Mouse (Mus musculus) heart, embryonic 13.5 days (tissue): ENCODE data around the gene Ano8. TPM values are rescaled to one million over a fixed set of nuclear protein-coding genes. Genes with fewer than 3 reads are reported as not detected.

Experiments used
- ATAC-seq: fragments of 200-750 bp; cut with Nextera tagmentation; 2 replicates; pipeline ENCODE4 v1.8.0; 2017; ENCODE audit warnings: moderate TSS enrichment; ENCODE audit not compliant: insufficient number of reproducible peaks, low FRiP score, low TSS enrichment; ENCODE audit errors: extremely low read depth
- H3K27ac ChIP-seq: fragments of 300-500 bp; sonication (generic); replicated peaks from 2 replicates; pipeline ENCODE4 v1.5.1; 2015; ENCODE audit warnings: moderate library complexity, mild to moderate bottlenecking, inconsistent platforms
- H3K27me3 ChIP-seq: fragments of 300-500 bp; sonication (generic); replicated peaks from 2 replicates; pipeline ENCODE4 v1.6.1; 2015; ENCODE audit warnings: mild to moderate bottlenecking, inconsistent platforms
- H3K36me3 ChIP-seq: fragments of 300-500 bp; sonication (generic); 2 replicates; pipeline ENCODE4 v1.6.1; 2015; ENCODE audit warnings: mild to moderate bottlenecking, inconsistent platforms
- H3K4me1 ChIP-seq: fragments of 300-500 bp; sonication (generic); 2 replicates; pipeline ENCODE4 v1.6.1; 2015; ENCODE audit warnings: inconsistent platforms
- H3K4me2 ChIP-seq: fragments of 300-500 bp; sonication (generic); 2 replicates; pipeline ENCODE4 v1.6.1; 2015; ENCODE audit warnings: inconsistent platforms, mild to moderate bottlenecking, moderate library complexity
- H3K4me3 ChIP-seq: fragments of 300-500 bp; sonication (generic); 2 replicates; pipeline ENCODE4 v1.5.1; 2015; ENCODE audit warnings: moderate library complexity, mild to moderate bottlenecking, inconsistent platforms
- H3K9ac ChIP-seq: fragments of 300-500 bp; sonication (generic); 2 replicates; pipeline ENCODE4 v1.6.1; 2015; ENCODE audit warnings: inconsistent platforms, mild to moderate bottlenecking, moderate library complexity
- H3K9me3 ChIP-seq: fragments of 300-500 bp; sonication (generic); 2 replicates; pipeline ENCODE4 v1.6.1; 2016; ENCODE audit warnings: inconsistent platforms
- WGBS: fragments of 180-500 bp; shearing (Covaris S2); methylation state at CpG from one replicate; pipeline ENCODE4 v1.1.7; 2015; ENCODE audit warnings: mixed read lengths; 5-methylcytosine and 5-hydroxymethylcytosine counted together
- polyA plus RNA-seq: library from polyadenylated mRNA; unstranded; fragments of >200 nt; fragmentation: Nextera tagmentation; extraction: Ambion mirVana; gene quantifications from 2 replicates; pipeline ENCODE4 v1.2.1, GENCODE M21; 2015

Ano8 gene
- polyA plus RNA-seq, 1 experiment from 2014 or later = 0.63 TPM

GRCm38 (mm10) chr8:71497077-71497645, 11.4 kb upstream of the Ano8 start:
- Histone ChIP-seq H3K9ac (no peak overlapping the region; the same call in 1 of the 2 replicates), H3K4me1 (peaks cover 48% of the 10 kb centered on the region)

GRCm38 (mm10) chr8:71496481-71496880, 10.7 kb upstream of the Ano8 start:
- Histone ChIP-seq H3K27ac (peak overlapping the region; percentile 81), H3K9me3 (no peaks in the 10 kb centered on the region), H3K27me3 (no peaks in the 10 kb centered on the region), H3K4me3 (no peak overlapping the region), H3K4me2 (no peak overlapping the region), H3K4me1 (peaks cover 48% of the 10 kb centered on the region), H3K9ac (peak overlapping the region; percentile 56; the same call in 1 of the 2 replicates), H3K36me3 (peaks cover 33% of the 10 kb centered on the region)
- 27% methylated on average over 11 of the region's 11 CpGs for WGBS
- ATAC-seq = peak; percentile 17; the same call in 1 of the 2 replicates

More at GRCm38 (mm10) chr8:71497077-71497645, 11.4 kb upstream of the Ano8 start:
- 78% methylated on average over 1 of the region's 1 CpGs for WGBS
- Histone ChIP-seq H3K27ac (peak overlapping the region; percentile 81), H3K4me2 (no peak overlapping the region), H3K9me3 (no peaks in the 10 kb centered on the region), H3K36me3 (peaks cover 27% of the 10 kb centered on the region), H3K27me3 (no peaks in the 10 kb centered on the region), H3K4me3 (no peak overlapping the region)
- ATAC-seq = no peak

GRCm38 (mm10) chr8:71495811-71496210, 10.0 kb upstream of the Ano8 start:
- Histone ChIP-seq H3K36me3 (peaks cover 40% of the 10 kb centered on the region), H3K27me3 (no peaks in the 10 kb centered on the region), H3K4me1 (peaks cover 48% of the 10 kb centered on the region), H3K4me3 (no peak overlapping the region), H3K9me3 (no peaks in the 10 kb centered on the region), H3K9ac (peak overlapping the region; percentile 28; the same call in 1 of the 2 replicates), H3K27ac (peak overlapping the region; percentile 81), H3K4me2 (no peak overlapping the region)
- ATAC-seq = no peak
- 79% methylated on average over 5 of the region's 5 CpGs for WGBS

- Histone ChIP-seq H3K9me3 (no peaks in the 10 kb centered on the region), H3K27me3 (no peaks in the 10 kb centered on the region), H3K4me1 (peaks cover 50% of the 10 kb centered on the region), H3K27ac (peak overlapping the region; percentile 81), H3K4me3 (no peak overlapping the region), H3K9ac (peak overlapping the region; percentile 28; the same call in 1 of the 2 replicates), H3K4me2 (peak overlapping the region; percentile 27), H3K36me3 (peaks cover 47% of the 10 kb centered on the region)
- ATAC-seq = no peak
- 28% methylated on average over 16 of the region's 16 CpGs for WGBS
These were observed 9.3 kb upstream of the Ano8 start for GRCm38 (mm10) chr8:71495039-71495438.

DNA sequence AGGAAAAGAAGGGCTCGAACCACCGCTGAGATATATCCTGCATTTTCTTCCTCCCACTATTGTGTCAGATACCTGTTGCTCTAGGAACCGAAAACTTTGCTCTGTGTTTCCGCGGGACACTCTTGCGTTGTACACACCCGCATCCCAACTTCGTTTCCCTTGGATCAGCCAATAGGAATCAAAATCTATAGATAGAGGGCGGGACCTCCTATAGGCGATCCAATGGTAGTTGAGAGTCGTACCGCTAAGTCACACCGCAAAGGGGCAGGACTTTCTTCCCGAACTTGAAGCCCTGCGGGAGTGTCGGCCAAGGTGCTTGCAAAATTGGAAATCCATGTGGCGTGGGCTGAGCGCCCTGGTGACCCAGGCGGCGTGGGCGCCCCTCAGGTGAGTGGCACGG, 2.7 kb upstream of the Ano8 start:
- H3K9ac ChIP-seq = peak overlapping the region; percentile 91
- ATAC-seq = peak; percentile 74
- peaks cover 37% of the 10 kb centered on the region for H3K36me3 ChIP-seq
- under 1% methylated on average over 22 of the region's 22 CpGs for WGBS
- H3K4me1 ChIP-seq = peaks cover 25% of the 10 kb centered on the region
- peak overlapping the region; percentile 79 for H3K4me3 ChIP-seq
- H3K27ac ChIP-seq = peak overlapping the region; percentile 92
- no peaks in the 10 kb centered on the region for H3K9me3 ChIP-seq
- H3K4me2 ChIP-seq = peak overlapping the region; percentile 99
- no peaks in the 10 kb centered on the region for H3K27me3 ChIP-seq

- H3K27ac ChIP-seq = peak within 1 kb of the TSS; percentile 92
- H3K27me3 ChIP-seq = peaks cover 6% of the 10 kb centered on the region; the same call in 1 of the 2 replicates
- ATAC-seq = no peak
- peak within 1 kb of the TSS; percentile 91 for H3K9ac ChIP-seq
- 1% methylated on average over 33 of the region's 33 CpGs for WGBS
- H3K4me2 ChIP-seq = peak within 1 kb of the TSS; percentile 99
- peaks cover 33% of the 10 kb centered on the region for H3K36me3 ChIP-seq
- H3K4me1 ChIP-seq = peaks cover 25% of the 10 kb centered on the region
- H3K4me3 ChIP-seq = peak within 1 kb of the TSS; percentile 79
- no peaks in the 10 kb centered on the region for H3K9me3 ChIP-seq
These were observed 2.1 kb upstream of the Ano8 start, which contains the start of gene Gtpbp3 for GRCm38 (mm10) chr8:71487691-71488445. Gene Gtpbp3 (plus strand): TSS chr8:71488103.

DNA sequence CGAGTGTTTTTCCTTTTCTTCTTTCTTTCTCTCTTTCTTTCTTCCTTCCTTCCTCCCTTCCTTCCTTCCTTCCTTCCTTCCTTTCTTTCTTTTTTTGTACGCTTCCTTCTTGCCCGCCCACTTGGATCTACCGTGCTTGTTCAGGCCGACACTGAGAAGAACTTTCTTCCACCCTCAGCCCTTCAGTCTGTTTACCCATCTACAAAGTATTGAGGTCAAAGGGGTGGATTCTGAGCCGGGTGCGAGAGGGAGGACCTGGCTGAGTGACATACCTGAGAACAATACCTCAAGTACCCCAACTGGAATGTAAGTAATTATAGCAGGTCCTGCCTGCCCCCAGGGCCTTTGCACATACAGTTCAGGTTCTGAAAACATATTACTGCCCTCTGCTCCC, 370 bp upstream of the Ano8 start:
- ATAC-seq = no peak
- Histone ChIP-seq H3K4me2 (peak overlapping the region; percentile 92), H3K4me3 (peak overlapping the region; percentile 76), H3K36me3 (peaks cover 24% of the 10 kb centered on the region), H3K9ac (peak overlapping the region; percentile 88), H3K4me1 (peaks cover 25% of the 10 kb centered on the region), H3K9me3 (no peaks in the 10 kb centered on the region), H3K27me3 (peaks cover 21% of the 10 kb centered on the region), H3K27ac (0 out of 2 replicates have a peak overlapping the region, but pooled peaks have one; percentile 22)
- 24% methylated on average over 7 of the region's 7 CpGs for WGBS

GRCm38 (mm10) chr8:71484736-71485135, 1.0 kb downstream of the Ano8 start:
- 86% methylated on average over 19 of the region's 19 CpGs for WGBS
- Histone ChIP-seq H3K9me3 (no peaks in the 10 kb centered on the region), H3K27ac (no peak overlapping the region), H3K4me3 (peak overlapping the region; percentile 76; the same call in 1 of the 2 replicates), H3K4me2 (peak overlapping the region; percentile 92), H3K4me1 (peaks cover 20% of the 10 kb centered on the region), H3K27me3 (peaks cover 33% of the 10 kb centered on the region), H3K9ac (0 out of 2 replicates have a peak overlapping the region, but pooled peaks have one; percentile 88), H3K36me3 (peaks cover 11% of the 10 kb centered on the region; the same call in 1 of the 2 replicates)
- no peak for ATAC-seq

DNA sequence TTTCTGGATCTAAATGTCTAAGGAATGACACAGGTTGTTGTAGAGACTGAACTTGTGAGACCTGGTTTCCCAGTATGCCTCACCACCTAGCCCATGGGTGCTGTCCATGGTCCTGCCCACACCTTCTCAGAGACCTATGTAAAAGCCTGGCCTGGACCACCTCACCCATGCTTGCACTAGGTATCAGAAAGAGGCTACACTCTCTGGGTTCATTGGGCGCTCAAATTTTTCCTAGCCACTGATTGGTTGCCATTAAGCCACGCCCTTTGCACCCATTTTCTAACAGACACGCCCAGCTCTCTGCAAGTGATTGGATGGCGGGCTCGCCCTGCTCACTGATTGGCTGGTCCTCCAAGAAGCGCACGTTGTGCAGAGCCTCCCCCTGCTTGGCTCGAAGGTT, 1.8 kb downstream of the Ano8 start:
- H3K27me3 ChIP-seq = peaks cover 38% of the 10 kb centered on the region
- no peaks in the 10 kb centered on the region for H3K9me3 ChIP-seq
- WGBS = 40% methylated on average over 8 of the region's 8 CpGs

GRCm38 (mm10) chr8:71478943-71479342, 6.8 kb downstream of the Ano8 start:
- Histone ChIP-seq H3K4me2 (no peak overlapping the region), H3K9me3 (no peaks in the 10 kb centered on the region), H3K4me3 (no peak overlapping the region), H3K36me3 (peaks cover 25% of the 10 kb centered on the region), H3K27me3 (peaks cover 54% of the 10 kb centered on the region), H3K4me1 (peaks cover 17% of the 10 kb centered on the region), H3K9ac (no peak overlapping the region), H3K27ac (no peak overlapping the region)
- ATAC-seq = no peak
- WGBS = 79% methylated on average over 11 of the region's 11 CpGs

More for the DNA sequence above, 1.8 kb downstream of the Ano8 start:
- H3K27ac ChIP-seq = no peak overlapping the region
- no peak for ATAC-seq
- H3K4me3 ChIP-seq = no peak overlapping the region
- H3K4me2 ChIP-seq = no peak overlapping the region
- no peak overlapping the region for H3K9ac ChIP-seq
- H3K4me1 ChIP-seq = peaks cover 12% of the 10 kb centered on the region
- peaks cover 11% of the 10 kb centered on the region; the same call in 1 of the 2 replicates for H3K36me3 ChIP-seq

- Histone ChIP-seq H3K4me3 (peak overlapping the region; percentile 69), H3K4me1 (peaks cover 17% of the 10 kb centered on the region), H3K9ac (peak overlapping the region; percentile 89), H3K4me2 (peak overlapping the region; percentile 84), H3K9me3 (no peaks in the 10 kb centered on the region), H3K36me3 (peaks cover 38% of the 10 kb centered on the region), H3K27ac (peak overlapping the region; percentile 79; the same call in 1 of the 2 replicates), H3K27me3 (peaks cover 44% of the 10 kb centered on the region)
- no peak for ATAC-seq
- WGBS = 40% methylated on average over 14 of the region's 14 CpGs
These were observed 8.4 kb downstream of the Ano8 start for GRCm38 (mm10) chr8:71477196-71477845.
